Comparison of ENCODE assay signal across 9 mouse cellular contexts in genomic region chr16:87917157-87917546, GRCm38 (mm10).
A peak's percentile ranks its signal among the peaks of the same experiment; 100 is the strongest.
DNase-seq lines count a peak whose midpoint lies in the region; ATAC-seq and TF ChIP-seq lines count a peak whose summit lies in the region.
"Had no signal": no experiment of that assay in that cellular context is flagged by ENCODE, and none has a peak within 500 bp of the region (broad histone marks: within the 10 kb centered on the region; RNA-seq: fewer than 3 reads in every experiment).

No protein-coding gene starts in this region.

- peaks cover 16% of the 10 kb centered on the region for H3K4me1 ChIP-seq in hindbrain, embryonic 13.5 days (replicated peaks)
- peaks cover 23% of the 10 kb centered on the region for H3K4me1 ChIP-seq in midbrain, embryonic 15.5 days

- H3K27me3 ChIP-seq in Patski: no peaks in the 10 kb centered on the region
- no peaks in the 10 kb centered on the region for H3K27me3 ChIP-seq in hindbrain, embryonic 13.5 days
- H3K27me3 ChIP-seq in midbrain, embryonic 15.5 days (replicated peaks): no peaks in the 10 kb centered on the region

- CTCF ChIA-PET in Patski (lab: Charles Lee): interaction anchor here (1.2 kb wide), 1 partner anchor 48 kb away, joined by 4 read pairs; no protein-coding TSS in a partner anchor

- in situ Hi-C loops in Patski (cut with MboI; ENCODE audit: low pct_unique_long_range_greater_than_20kb): no loop called here

- no peak for TF ChIP-seq CTCF in Patski (IDR thresholded peaks at IDR 0.05)

- intact Hi-C loops in left cerebral cortex, postnatal 36 days (cut with DNase I): no loop called here

- no peak for DNase-seq in Patski (ENCODE audit: low read depth, low spot score)
- peak; percentile 35 for DNase-seq in embryo, embryonic 9.5 days (ENCODE audit: extremely low spot score)
- no peak for DNase-seq in thymus, postnatal 36 days
- no peak for DNase-seq in left cerebral cortex, postnatal 36 days (ENCODE audit: low spot score in 2 of 2)
- DNase-seq in left cerebral cortex, adult 11 months (ENCODE audit: low spot score): no peak
- DNase-seq in ovary, adult 18-20 months (ENCODE audit: low spot score): no peak
- DNase-seq: cerebellum, adult 11-12 months had no signal

- no peaks in the 10 kb centered on the region for H3K9me3 ChIP-seq in hindbrain, embryonic 13.5 days
- no peaks in the 10 kb centered on the region for H3K9me3 ChIP-seq in midbrain, embryonic 15.5 days

- no peak overlapping the region for H3K4me2 ChIP-seq in hindbrain, embryonic 13.5 days
- H3K4me2 ChIP-seq in midbrain, embryonic 15.5 days: no peak overlapping the region

- ATAC-seq in Patski: peak; percentile 55
- ATAC-seq in hindbrain, embryonic 13.5 days (ENCODE audit: low FRiP score): peak; percentile 62
- peak; percentile 88 for ATAC-seq in midbrain, embryonic 15.5 days (replicated peaks)

- no peak overlapping the region for H3K4me3 ChIP-seq in hindbrain, embryonic 13.5 days
- H3K4me3 ChIP-seq in midbrain, embryonic 15.5 days: no peak overlapping the region

- H3K36me3 ChIP-seq in hindbrain, embryonic 13.5 days: no peaks in the 10 kb centered on the region
- H3K36me3 ChIP-seq in midbrain, embryonic 15.5 days (replicated peaks): no peaks in the 10 kb centered on the region

- POLR2A ChIA-PET in Patski (lab: Charles Lee): no interaction called here

- 5% methylated on average over 1 of the region's 1 CpGs for WGBS in hindbrain, embryonic 13.5 days
- 6% methylated on average over 1 of the region's 1 CpGs for WGBS in midbrain, embryonic 15.5 days

- H3K9ac ChIP-seq in hindbrain, embryonic 13.5 days: no peak overlapping the region
- H3K9ac ChIP-seq in midbrain, embryonic 15.5 days: 0 out of 2 replicates have a peak overlapping the region, but pooled peaks have one; percentile 17

- H3K27ac ChIP-seq in hindbrain, embryonic 13.5 days: peak overlapping the region; percentile 82
- H3K27ac ChIP-seq in midbrain, embryonic 15.5 days: peak overlapping the region; percentile 68
